Mouse (Mus musculus) midbrain, embryonic 15.5 days (tissue): ENCODE measurements around the gene Prrg2. TPM values are rescaled to one million over a fixed set of nuclear protein-coding genes. Genes with fewer than 3 reads are reported as not detected.

Source experiments
- ATAC-seq: fragments of 200-750 bp; cut with Nextera tagmentation; replicated peaks from 2 replicates; pipeline ENCODE4 v1.8.0; 2017; ENCODE audit warnings: moderate TSS enrichment
- H3K27ac ChIP-seq: fragments of 300-500 bp; sonication (generic); 2 replicates; pipeline ENCODE4 v1.5.1; 2015; ENCODE audit warnings: mild to moderate bottlenecking, inconsistent platforms
- H3K27me3 ChIP-seq: fragments of 300-500 bp; sonication (generic); replicated peaks from 2 replicates; pipeline ENCODE4 v1.6.1; 2015; ENCODE audit warnings: inconsistent platforms
- H3K36me3 ChIP-seq: fragments of 300-500 bp; sonication (generic); replicated peaks from 2 replicates; pipeline ENCODE4 v1.6.1; 2015; ENCODE audit warnings: inconsistent platforms
- H3K4me1 ChIP-seq: fragments of 300-500 bp; sonication (generic); 2 replicates; pipeline ENCODE4 v1.6.1; 2015; ENCODE audit warnings: inconsistent platforms
- H3K4me2 ChIP-seq: fragments of 300-500 bp; sonication (generic); 2 replicates; pipeline ENCODE4 v1.6.1; 2015; ENCODE audit warnings: inconsistent platforms, mild to moderate bottlenecking, moderate library complexity
- H3K4me3 ChIP-seq: fragments of 300-500 bp; sonication (generic); 2 replicates; pipeline ENCODE4 v1.5.1; 2015; ENCODE audit warnings: mild to moderate bottlenecking, inconsistent platforms
- H3K9ac ChIP-seq: fragments of 300-500 bp; sonication (generic); 2 replicates; pipeline ENCODE4 v1.6.1; 2015; ENCODE audit warnings: mild to moderate bottlenecking, inconsistent platforms
- H3K9me3 ChIP-seq: fragments of 300-500 bp; sonication (generic); 2 replicates; pipeline ENCODE4 v1.6.1; 2016; ENCODE audit warnings: inconsistent platforms
- WGBS: fragments of 180-500 bp; shearing (Covaris S2); methylation state at CpG from one replicate; pipeline ENCODE4 v1.1.7; 2015; ENCODE audit warnings: mixed read lengths; 5-methylcytosine and 5-hydroxymethylcytosine counted together
- polyA plus RNA-seq: library from polyadenylated mRNA; unstranded; fragments of >200 nt; fragmentation: Nextera tagmentation; extraction: Ambion mirVana; gene quantifications from 2 replicates; pipeline ENCODE4 v1.2.1, GENCODE M21; 2015

Gene Prrg2
- polyA plus RNA-seq, 1 experiment from 2014 or later = 15.9 TPM

DNA sequence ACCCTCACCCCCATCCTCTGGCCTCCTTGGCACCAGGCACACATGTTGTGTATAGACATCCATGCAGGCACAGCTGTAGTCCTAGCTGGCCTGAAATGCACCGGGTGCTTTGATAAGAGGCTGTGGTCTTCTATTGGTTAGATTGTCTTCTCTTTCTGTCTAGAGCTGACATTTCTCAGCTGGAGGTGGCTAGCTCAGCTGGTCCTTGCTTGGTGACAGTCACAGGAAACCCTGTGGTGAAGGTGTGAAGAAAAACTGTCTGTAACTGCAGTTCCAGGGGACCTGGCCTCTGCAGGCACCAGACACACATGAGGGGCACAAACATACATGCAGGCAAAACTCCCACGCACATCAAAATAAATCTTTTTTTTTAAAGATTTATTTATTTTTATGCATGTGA, 7.2 kb upstream of the Prrg2 start:
- ATAC-seq = no peak
- Histone ChIP-seq H3K36me3 (no peaks in the 10 kb centered on the region), H3K9ac (no peak overlapping the region), H3K4me3 (no peak overlapping the region), H3K4me2 (no peak overlapping the region), H3K27ac (no peak overlapping the region), H3K4me1 (peaks cover 2% of the 10 kb centered on the region; the same call in 1 of the 2 replicates), H3K27me3 (no peaks in the 10 kb centered on the region), H3K9me3 (no peaks in the 10 kb centered on the region)
- WGBS = 97% methylated on average over 2 of the region's 2 CpGs

GRCm38 (mm10) chr7:45068000-45068318, 5.5 kb upstream of the Prrg2 start:
- no peaks in the 10 kb centered on the region for H3K36me3 ChIP-seq
- H3K27ac ChIP-seq = no peak overlapping the region
- no peak overlapping the region for H3K4me3 ChIP-seq
- H3K4me1 ChIP-seq = peaks cover 17% of the 10 kb centered on the region
- ATAC-seq = no peak
- no peaks in the 10 kb centered on the region for H3K9me3 ChIP-seq
- 27% methylated on average over 5 of the region's 5 CpGs for WGBS
- no peak overlapping the region for H3K9ac ChIP-seq
- no peak overlapping the region for H3K4me2 ChIP-seq
- no peaks in the 10 kb centered on the region for H3K27me3 ChIP-seq

- no peak for ATAC-seq
- H3K36me3 ChIP-seq = no peaks in the 10 kb centered on the region
- H3K9me3 ChIP-seq = no peaks in the 10 kb centered on the region
- WGBS = 68% methylated on average over 4 of the region's 4 CpGs
- no peak overlapping the region for H3K9ac ChIP-seq
- H3K4me3 ChIP-seq = no peak overlapping the region
- peaks cover 18% of the 10 kb centered on the region for H3K4me1 ChIP-seq
- no peaks in the 10 kb centered on the region for H3K27me3 ChIP-seq
- H3K4me2 ChIP-seq = no peak overlapping the region
- no peak overlapping the region for H3K27ac ChIP-seq
Measured at GRCm38 (mm10) chr7:45067190-45067999, 4.9 kb upstream of the Prrg2 start.

- Histone ChIP-seq H3K27ac (peak overlapping the region; percentile 92; the same call in 1 of the 2 replicates), H3K4me2 (peak overlapping the region; percentile 46), H3K4me1 (peaks cover 49% of the 10 kb centered on the region), H3K27me3 (no peaks in the 10 kb centered on the region), H3K4me3 (peak overlapping the region; percentile 62), H3K36me3 (no peaks in the 10 kb centered on the region), H3K9me3 (no peaks in the 10 kb centered on the region), H3K9ac (no peak overlapping the region)
- WGBS = 16% methylated on average over 11 of the region's 11 CpGs
- ATAC-seq = no peak
Measured at GRCm38 (mm10) chr7:45061532-45062075, 873 bp downstream of the Prrg2 start.

DNA sequence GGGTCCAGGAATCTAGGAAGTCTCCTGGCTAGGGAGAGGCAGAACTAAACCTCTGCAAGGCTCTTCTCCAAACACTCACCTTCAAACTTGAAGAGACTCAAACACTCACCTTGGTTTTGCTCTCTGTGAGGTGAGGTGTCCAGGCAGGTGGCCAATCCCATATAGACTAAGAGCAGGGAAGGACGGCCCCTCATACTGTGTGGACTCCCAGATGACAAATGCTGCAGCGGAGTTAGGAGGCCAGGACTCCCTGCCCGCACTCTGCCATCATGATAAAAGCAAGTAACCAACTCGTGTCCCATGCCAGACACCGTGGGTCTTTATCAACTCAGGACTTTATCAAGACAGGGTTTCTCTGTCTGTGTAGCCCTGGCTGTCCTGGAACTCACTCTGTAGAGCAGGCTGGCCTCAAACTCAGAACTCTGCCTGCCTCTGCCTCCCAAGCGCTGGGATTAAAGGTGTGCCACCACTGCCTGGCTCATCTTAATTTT, 1.8 kb downstream of the Prrg2 start:
- Histone ChIP-seq H3K27ac (no peak overlapping the region), H3K9me3 (no peaks in the 10 kb centered on the region), H3K4me1 (peaks cover 49% of the 10 kb centered on the region), H3K27me3 (no peaks in the 10 kb centered on the region), H3K4me2 (no peak overlapping the region), H3K4me3 (no peak overlapping the region), H3K36me3 (no peaks in the 10 kb centered on the region), H3K9ac (no peak overlapping the region)
- 91% methylated on average over 6 of the region's 6 CpGs for WGBS
- no peak for ATAC-seq

- H3K4me3 ChIP-seq = no peak overlapping the region
- H3K9ac ChIP-seq = no peak overlapping the region
- ATAC-seq = peak; percentile 55
- H3K4me2 ChIP-seq = peak overlapping the region; percentile 5; the same call in 1 of the 2 replicates
- H3K9me3 ChIP-seq = no peaks in the 10 kb centered on the region
- 81% methylated on average over 10 of the region's 10 CpGs for WGBS
- H3K36me3 ChIP-seq = no peaks in the 10 kb centered on the region
- H3K27me3 ChIP-seq = no peaks in the 10 kb centered on the region
- peaks cover 43% of the 10 kb centered on the region for H3K4me1 ChIP-seq
- H3K27ac ChIP-seq = peak overlapping the region; percentile 81
Measured at GRCm38 (mm10) chr7:45058607-45059571, 3.6 kb downstream of the Prrg2 start.

- H3K27me3 ChIP-seq = no peaks in the 10 kb centered on the region
- H3K9me3 ChIP-seq = no peaks in the 10 kb centered on the region
- H3K9ac ChIP-seq = no peak overlapping the region
- H3K27ac ChIP-seq = no peak overlapping the region
- ATAC-seq = no peak
- no peak overlapping the region for H3K4me2 ChIP-seq
- no peak overlapping the region for H3K4me3 ChIP-seq
- no peaks in the 10 kb centered on the region for H3K36me3 ChIP-seq
- H3K4me1 ChIP-seq = peaks cover 36% of the 10 kb centered on the region
Measured at GRCm38 (mm10) chr7:45056972-45057348, 5.5 kb downstream of the Prrg2 start.

- Histone ChIP-seq H3K27ac (no peak overlapping the region), H3K4me2 (no peak overlapping the region), H3K27me3 (no peaks in the 10 kb centered on the region), H3K36me3 (no peaks in the 10 kb centered on the region), H3K9me3 (no peaks in the 10 kb centered on the region), H3K9ac (no peak overlapping the region), H3K4me3 (no peak overlapping the region), H3K4me1 (peaks cover 36% of the 10 kb centered on the region)
- 64% methylated on average over 14 of the region's 14 CpGs for WGBS
- ATAC-seq = no peak
Measured at GRCm38 (mm10) chr7:45056329-45056971, 6.0 kb downstream of the Prrg2 start.

GRCm38 (mm10) chr7:45053931-45054510, 8.5 kb downstream of the Prrg2 start:
- Histone ChIP-seq H3K4me1 (peaks cover 36% of the 10 kb centered on the region), H3K4me2 (peak overlapping the region; percentile 95), H3K27me3 (no peaks in the 10 kb centered on the region), H3K27ac (peak overlapping the region; percentile 99), H3K9me3 (no peaks in the 10 kb centered on the region), H3K4me3 (peak overlapping the region; percentile 67), H3K9ac (peak overlapping the region; percentile 81), H3K36me3 (peaks cover 8% of the 10 kb centered on the region; the same call in 1 of the 2 replicates)
- peak; percentile 87 for ATAC-seq
- under 1% methylated on average over 33 of the region's 33 CpGs for WGBS

GRCm38 (mm10) chr7:45053117-45053930, 9.2 kb downstream of the Prrg2 start:
- Histone ChIP-seq H3K4me2 (peak overlapping the region; percentile 95), H3K27me3 (no peaks in the 10 kb centered on the region), H3K4me1 (peaks cover 34% of the 10 kb centered on the region), H3K9me3 (no peaks in the 10 kb centered on the region), H3K9ac (peak overlapping the region; percentile 81), H3K27ac (peak overlapping the region; percentile 99), H3K36me3 (peaks cover 15% of the 10 kb centered on the region), H3K4me3 (peak overlapping the region; percentile 67)
- ATAC-seq = peak; percentile 62
- 1% methylated on average over 37 of the region's 59 CpGs for WGBS

DNA sequence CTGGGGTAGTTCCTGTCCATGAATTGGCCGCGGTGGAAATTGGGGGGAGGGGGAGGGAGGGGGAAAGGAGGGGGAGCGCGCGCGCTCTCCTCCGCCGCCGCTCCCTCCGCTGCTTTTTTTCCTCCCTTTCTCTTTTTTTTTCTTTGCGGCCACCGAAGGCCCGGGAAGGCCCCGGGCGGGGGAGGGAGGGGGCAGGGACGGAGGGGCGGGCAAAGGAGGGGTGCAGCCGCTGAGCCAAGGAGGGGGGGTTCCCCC, 9.7 kb downstream of the Prrg2 start, which contains the start of gene Prr12:
Gene Prr12, minus strand, starts transcription at position 20 of the 255 bp plus-strand sequence.
- Histone ChIP-seq H3K4me1 (peaks cover 31% of the 10 kb centered on the region), H3K36me3 (peaks cover 16% of the 10 kb centered on the region), H3K9ac (peak within 1 kb of the TSS; percentile 81), H3K4me2 (peak within 1 kb of the TSS; percentile 95), H3K27ac (peak within 1 kb of the TSS; percentile 99), H3K27me3 (no peaks in the 10 kb centered on the region), H3K4me3 (peak within 1 kb of the TSS; percentile 67), H3K9me3 (no peaks in the 10 kb centered on the region)
- ATAC-seq = no peak
- WGBS = 0% methylated on average over 3 of the region's 18 CpGs
